Mouse (Mus musculus): Measurements from ENCODE around the gene Tmprss13. TPM values are rescaled to one million over a fixed set of nuclear protein-coding genes. Genes with fewer than 3 reads are reported as not detected.

Tmprss13 gene
- polyA plus RNA-seq, 1 experiment from 2014 or later: not detected

- peak overlapping the region; percentile 92 for H3K27ac ChIP-seq (ENCODE audit: low read length)
- 3% methylated on average over 2 of the region's 2 CpGs for WGBS
- no peaks in the 10 kb centered on the region for H3K36me3 ChIP-seq (ENCODE audit: control insufficient read depth, insufficient read depth, low read length)
- peaks cover 27% of the 10 kb centered on the region for H3K4me1 ChIP-seq (ENCODE audit: control insufficient read depth, insufficient read depth, low read length)
- H3K4me3 ChIP-seq (ENCODE audit: low read depth, low read length): peak overlapping the region; percentile 82
- peak; percentile 67 for ATAC-seq
- peak overlapping the region; percentile 75 for H3K4me2 ChIP-seq (ENCODE audit: low read length)
- H3K9ac ChIP-seq (ENCODE audit: low read depth, low read length): peak overlapping the region; percentile 87
- no peaks in the 10 kb centered on the region for H3K9me3 ChIP-seq (replicated peaks; ENCODE audit: control insufficient read depth, low read length, poor library complexity, severe bottlenecking)
- H3K27me3 ChIP-seq (ENCODE audit: control insufficient read depth, insufficient read depth, low read depth, low read length): no peaks in the 10 kb centered on the region
Measured at GRCm38 (mm10) chr9:45371337-45371707, 52.4 kb downstream of the Tmprss13 start.

GRCm38 (mm10) chr9:45373896-45374295 is 55.0 kb downstream of the Tmprss13 start:
- Histone ChIP-seq H3K4me3 (ENCODE audit: low read depth, low read length) (no peak overlapping the region), H3K4me1 (ENCODE audit: control insufficient read depth, insufficient read depth, low read length) (peaks cover 30% of the 10 kb centered on the region), H3K27ac (ENCODE audit: low read length) (no peak overlapping the region), H3K9me3 (replicated peaks; ENCODE audit: control insufficient read depth, low read length, poor library complexity, severe bottlenecking) (no peaks in the 10 kb centered on the region), H3K4me2 (ENCODE audit: low read length) (no peak overlapping the region), H3K27me3 (ENCODE audit: control insufficient read depth, insufficient read depth, low read depth, low read length) (no peaks in the 10 kb centered on the region), H3K9ac (ENCODE audit: low read depth, low read length) (no peak overlapping the region), H3K36me3 (ENCODE audit: control insufficient read depth, insufficient read depth, low read length) (no peaks in the 10 kb centered on the region)
- 91% methylated on average over 3 of the region's 3 CpGs for WGBS
- no peak for ATAC-seq

- H3K4me1 ChIP-seq (ENCODE audit: control insufficient read depth, insufficient read depth, low read length): peaks cover 27% of the 10 kb centered on the region
- no peak overlapping the region for H3K9ac ChIP-seq (ENCODE audit: low read depth, low read length)
- H3K27me3 ChIP-seq (ENCODE audit: control insufficient read depth, insufficient read depth, low read depth, low read length): no peaks in the 10 kb centered on the region
- H3K4me3 ChIP-seq (ENCODE audit: low read depth, low read length): no peak overlapping the region
- H3K36me3 ChIP-seq (ENCODE audit: control insufficient read depth, insufficient read depth, low read length): no peaks in the 10 kb centered on the region
- no peak for ATAC-seq
- no peak overlapping the region for H3K4me2 ChIP-seq (ENCODE audit: low read length)
- WGBS: 94% methylated on average over 6 of the region's 6 CpGs
- no peak overlapping the region for H3K27ac ChIP-seq (ENCODE audit: low read length)
- H3K9me3 ChIP-seq (replicated peaks; ENCODE audit: control insufficient read depth, low read length, poor library complexity, severe bottlenecking): no peaks in the 10 kb centered on the region
Measured at GRCm38 (mm10) chr9:45374988-45375502, 56.1 kb downstream of the Tmprss13 start.

GRCm38 (mm10) chr9:45376427-45376826 is 57.5 kb downstream of the Tmprss13 start:
- WGBS: 82% methylated on average over 4 of the region's 4 CpGs
- peaks cover 33% of the 10 kb centered on the region for H3K4me1 ChIP-seq (ENCODE audit: control insufficient read depth, insufficient read depth, low read length)
- no peaks in the 10 kb centered on the region for H3K9me3 ChIP-seq (replicated peaks; ENCODE audit: control insufficient read depth, low read length, poor library complexity, severe bottlenecking)
- H3K27ac ChIP-seq (ENCODE audit: low read length): no peak overlapping the region
- no peak overlapping the region for H3K4me3 ChIP-seq (ENCODE audit: low read depth, low read length)
- no peaks in the 10 kb centered on the region for H3K36me3 ChIP-seq (ENCODE audit: control insufficient read depth, insufficient read depth, low read length)
- H3K4me2 ChIP-seq (ENCODE audit: low read length): no peak overlapping the region
- ATAC-seq: no peak
- no peaks in the 10 kb centered on the region for H3K27me3 ChIP-seq (ENCODE audit: control insufficient read depth, insufficient read depth, low read depth, low read length)
- H3K9ac ChIP-seq (ENCODE audit: low read depth, low read length): no peak overlapping the region

- no peaks in the 10 kb centered on the region for H3K9me3 ChIP-seq (replicated peaks; ENCODE audit: control insufficient read depth, low read length, poor library complexity, severe bottlenecking)
- H3K9ac ChIP-seq (ENCODE audit: low read depth, low read length): no peak overlapping the region
- 80% methylated on average over 2 of the region's 2 CpGs for WGBS
- no peaks in the 10 kb centered on the region for H3K27me3 ChIP-seq (ENCODE audit: control insufficient read depth, insufficient read depth, low read depth, low read length)
- H3K4me2 ChIP-seq (ENCODE audit: low read length): no peak overlapping the region
- H3K4me1 ChIP-seq (ENCODE audit: control insufficient read depth, insufficient read depth, low read length): peaks cover 28% of the 10 kb centered on the region
- H3K4me3 ChIP-seq (ENCODE audit: low read depth, low read length): no peak overlapping the region
- no peak for ATAC-seq
- no peak overlapping the region for H3K27ac ChIP-seq (ENCODE audit: low read length)
- H3K36me3 ChIP-seq (ENCODE audit: control insufficient read depth, insufficient read depth, low read length): no peaks in the 10 kb centered on the region
Measured at GRCm38 (mm10) chr9:45376883-45377282, 58.0 kb downstream of the Tmprss13 start.

- Histone ChIP-seq H3K9ac (ENCODE audit: low read depth, low read length) (peak overlapping the region; percentile 31; the same call in 1 of the 2 replicates), H3K27me3 (ENCODE audit: control insufficient read depth, insufficient read depth, low read depth, low read length) (no peaks in the 10 kb centered on the region), H3K36me3 (ENCODE audit: control insufficient read depth, insufficient read depth, low read length) (no peaks in the 10 kb centered on the region), H3K27ac (ENCODE audit: low read length) (peak overlapping the region; percentile 62), H3K4me2 (ENCODE audit: low read length) (no peak overlapping the region), H3K4me1 (ENCODE audit: control insufficient read depth, insufficient read depth, low read length) (peaks cover 22% of the 10 kb centered on the region), H3K9me3 (replicated peaks; ENCODE audit: control insufficient read depth, low read length, poor library complexity, severe bottlenecking) (no peaks in the 10 kb centered on the region), H3K4me3 (ENCODE audit: low read depth, low read length) (no peak overlapping the region)
- ATAC-seq: peak; percentile 67
- WGBS: 29% methylated on average over 10 of the region's 10 CpGs
Measured at GRCm38 (mm10) chr9:45380411-45381251, 61.7 kb downstream of the Tmprss13 start.

GRCm38 (mm10) chr9:45382336-45382735 is 63.4 kb downstream of the Tmprss13 start:
- no peaks in the 10 kb centered on the region for H3K27me3 ChIP-seq (ENCODE audit: control insufficient read depth, insufficient read depth, low read depth, low read length)
- H3K4me2 ChIP-seq (ENCODE audit: low read length): no peak overlapping the region
- H3K27ac ChIP-seq (ENCODE audit: low read length): no peak overlapping the region
- H3K4me3 ChIP-seq (ENCODE audit: low read depth, low read length): no peak overlapping the region
- peaks cover 20% of the 10 kb centered on the region for H3K4me1 ChIP-seq (ENCODE audit: control insufficient read depth, insufficient read depth, low read length)
- H3K36me3 ChIP-seq (ENCODE audit: control insufficient read depth, insufficient read depth, low read length): no peaks in the 10 kb centered on the region
- no peak for ATAC-seq
- no peak overlapping the region for H3K9ac ChIP-seq (ENCODE audit: low read depth, low read length)
- 77% methylated on average over 5 of the region's 5 CpGs for WGBS
- no peaks in the 10 kb centered on the region for H3K9me3 ChIP-seq (replicated peaks; ENCODE audit: control insufficient read depth, low read length, poor library complexity, severe bottlenecking)

GRCm38 (mm10) chr9:45382834-45383233 is 63.9 kb downstream of the Tmprss13 start:
- peaks cover 19% of the 10 kb centered on the region for H3K4me1 ChIP-seq (ENCODE audit: control insufficient read depth, insufficient read depth, low read length)
- H3K4me3 ChIP-seq (ENCODE audit: low read depth, low read length): no peak overlapping the region
- H3K4me2 ChIP-seq (ENCODE audit: low read length): no peak overlapping the region
- no peaks in the 10 kb centered on the region for H3K36me3 ChIP-seq (ENCODE audit: control insufficient read depth, insufficient read depth, low read length)
- ATAC-seq: no peak
- no peaks in the 10 kb centered on the region for H3K9me3 ChIP-seq (replicated peaks; ENCODE audit: control insufficient read depth, low read length, poor library complexity, severe bottlenecking)
- no peaks in the 10 kb centered on the region for H3K27me3 ChIP-seq (ENCODE audit: control insufficient read depth, insufficient read depth, low read depth, low read length)
- no peak overlapping the region for H3K27ac ChIP-seq (ENCODE audit: low read length)
- WGBS: 66% methylated on average over 5 of the region's 5 CpGs
- no peak overlapping the region for H3K9ac ChIP-seq (ENCODE audit: low read depth, low read length)

- no peak overlapping the region for H3K4me3 ChIP-seq (ENCODE audit: low read depth, low read length)
- WGBS: 89% methylated on average over 6 of the region's 6 CpGs
- H3K4me1 ChIP-seq (ENCODE audit: control insufficient read depth, insufficient read depth, low read length): peaks cover 17% of the 10 kb centered on the region
- H3K36me3 ChIP-seq (ENCODE audit: control insufficient read depth, insufficient read depth, low read length): no peaks in the 10 kb centered on the region
- H3K27me3 ChIP-seq (ENCODE audit: control insufficient read depth, insufficient read depth, low read depth, low read length): no peaks in the 10 kb centered on the region
- H3K9ac ChIP-seq (ENCODE audit: low read depth, low read length): no peak overlapping the region
- no peaks in the 10 kb centered on the region for H3K9me3 ChIP-seq (replicated peaks; ENCODE audit: control insufficient read depth, low read length, poor library complexity, severe bottlenecking)
- no peak overlapping the region for H3K27ac ChIP-seq (ENCODE audit: low read length)
- ATAC-seq: no peak
- no peak overlapping the region for H3K4me2 ChIP-seq (ENCODE audit: low read length)
Measured at GRCm38 (mm10) chr9:45383883-45384282, 65.0 kb downstream of the Tmprss13 start.
